ENCODE assay signal across 13 mouse cellular contexts in the genomic region with DNA sequence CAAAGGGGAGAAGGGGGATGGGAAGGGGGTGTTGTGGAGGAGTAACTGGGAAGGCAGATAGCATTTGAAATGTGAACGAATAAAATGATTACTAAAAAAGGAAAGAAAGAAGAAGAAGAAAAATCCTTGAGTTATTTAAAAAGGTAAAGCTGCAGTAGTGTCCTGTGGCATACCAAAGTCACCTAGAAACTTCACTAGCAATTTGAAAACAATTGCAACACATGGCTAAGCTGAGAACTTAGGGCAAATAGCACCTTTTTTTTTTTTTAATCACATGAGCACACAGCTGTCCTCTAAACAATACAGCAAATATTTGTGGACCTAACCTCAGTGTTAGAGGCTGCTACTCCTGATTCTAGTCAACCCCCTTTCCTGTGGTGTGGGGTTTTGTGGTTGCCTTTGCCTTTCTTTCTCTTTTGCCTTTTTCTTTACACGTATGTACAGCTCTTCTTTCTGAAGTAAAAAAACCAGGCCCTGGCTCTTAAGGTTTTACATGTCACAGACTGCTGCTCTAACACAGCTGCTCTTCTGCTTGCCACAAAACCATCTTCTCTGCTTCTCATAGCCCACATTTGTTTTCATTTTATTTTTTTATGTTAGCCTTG.
A peak's percentile ranks its signal among the peaks of the same experiment; 100 is the strongest.
DNase-seq lines count a peak whose midpoint lies in the region; ATAC-seq and TF ChIP-seq lines count a peak whose summit lies in the region.
"Had no signal": no experiment of that assay in that cellular context is flagged by ENCODE, and none has a peak within 500 bp of the region (broad histone marks: within the 10 kb centered on the region; RNA-seq: fewer than 3 reads in every experiment).

No protein-coding gene starts in this region.

- H3K27me3 ChIP-seq in forebrain, embryonic 10.5 days (ENCODE audit: poor library complexity, severe bottlenecking): no peaks in the 10 kb centered on the region
- no peaks in the 10 kb centered on the region for H3K27me3 ChIP-seq in forebrain, postnatal 0 days (ENCODE audit: insufficient read depth, low read length)
- H3K27me3 ChIP-seq: neural tube, embryonic 12.5 days had no signal

- peaks cover 9% of the 10 kb centered on the region for H3K9me3 ChIP-seq in forebrain, embryonic 10.5 days
- no peaks in the 10 kb centered on the region for H3K9me3 ChIP-seq in forebrain, postnatal 0 days (ENCODE audit: low read length)
- H3K9me3 ChIP-seq: neural tube, embryonic 12.5 days had no signal

- 50% methylated on average over 2 of the region's 2 CpGs for WGBS in forebrain, embryonic 10.5 days
- 39% methylated on average over 2 of the region's 2 CpGs for WGBS in forebrain, postnatal 0 days

- peak overlapping the region; percentile 74 for H3K27ac ChIP-seq in forebrain, embryonic 10.5 days
- no peak overlapping the region for H3K27ac ChIP-seq in forebrain, postnatal 0 days (ENCODE audit: low read depth, low read length)
- H3K27ac ChIP-seq: liver, embryonic 14.5 days; neural tube, embryonic 12.5 days had no signal

- no peak for DNase-seq in forebrain, embryonic 10.5 days (ENCODE audit: extremely low spot score, low spot score)
- no peak for DNase-seq in forebrain, postnatal 0 days
- DNase-seq in CD4-positive helper T cell, adult 2 months (ENCODE audit: low read depth, low spot score): peak; percentile 77
- peak; percentile 69 for DNase-seq in naive thymus-derived CD4-positive, alpha-beta T cell, adult 2 months (ENCODE audit: low read depth)
- DNase-seq in adrenal gland, postnatal 36 days: no peak
- DNase-seq in right cerebral cortex, postnatal 4 days: no peak
- DNase-seq in adipocyte (ENCODE audit: low spot score): no peak
- DNase-seq: cerebellum, adult 11 months; heart, adult 18-20 months had no signal

- no peak overlapping the region for H3K9ac ChIP-seq in forebrain, postnatal 0 days
- H3K9ac ChIP-seq: liver, embryonic 14.5 days; neural tube, embryonic 12.5 days had no signal

- H3K4me2 ChIP-seq in forebrain, postnatal 0 days (ENCODE audit: low read depth): no peak overlapping the region

- no peak for ATAC-seq in forebrain, postnatal 0 days
- peak; percentile 31 for ATAC-seq in granulocyte monocyte progenitor cell, adult 5-6 weeks (replicated peaks; ENCODE audit: poor library complexity, severe bottlenecking)
- ATAC-seq: intestine, postnatal 0 days had no signal

- H3K4me3 ChIP-seq in forebrain, embryonic 10.5 days: no peak overlapping the region; the same call in 1 of the 2 replicates
- H3K4me3 ChIP-seq in forebrain, postnatal 0 days (ENCODE audit: low read depth, low read length): no peak overlapping the region
- H3K4me3 ChIP-seq: neural tube, embryonic 12.5 days had no signal

- no peaks in the 10 kb centered on the region for H3K36me3 ChIP-seq in forebrain, embryonic 10.5 days (replicated peaks)
- H3K36me3 ChIP-seq in forebrain, postnatal 0 days (ENCODE audit: insufficient read depth): no peaks in the 10 kb centered on the region
- H3K36me3 ChIP-seq: neural tube, embryonic 12.5 days had no signal

- peaks cover 23% of the 10 kb centered on the region for H3K4me1 ChIP-seq in forebrain, embryonic 10.5 days
- H3K4me1 ChIP-seq in forebrain, postnatal 0 days (ENCODE audit: insufficient read depth): no peaks in the 10 kb centered on the region
- H3K4me1 ChIP-seq: neural tube, embryonic 12.5 days had no signal

- TF ChIP-seq CTCF in forebrain, postnatal 0 days (IDR thresholded peaks at IDR 0.05; ENCODE audit: low read depth): no peak

Comparison
In these comparisons a context has a peak if more than half of its experiments do, and no peak if none do; other contexts are left out.
1. DNase-seq: peak in CD4-positive helper T cell, adult 2 months (single experiment) and naive thymus-derived CD4-positive, alpha-beta T cell, adult 2 months (single experiment); none in forebrain, embryonic 10.5 days (single experiment), forebrain, postnatal 0 days (single experiment), adrenal gland, postnatal 36 days (0 of 2), right cerebral cortex, postnatal 4 days (single experiment) and adipocyte (single experiment).